Mouse (Mus musculus): ENCODE data around the gene Impad1.

DNA sequence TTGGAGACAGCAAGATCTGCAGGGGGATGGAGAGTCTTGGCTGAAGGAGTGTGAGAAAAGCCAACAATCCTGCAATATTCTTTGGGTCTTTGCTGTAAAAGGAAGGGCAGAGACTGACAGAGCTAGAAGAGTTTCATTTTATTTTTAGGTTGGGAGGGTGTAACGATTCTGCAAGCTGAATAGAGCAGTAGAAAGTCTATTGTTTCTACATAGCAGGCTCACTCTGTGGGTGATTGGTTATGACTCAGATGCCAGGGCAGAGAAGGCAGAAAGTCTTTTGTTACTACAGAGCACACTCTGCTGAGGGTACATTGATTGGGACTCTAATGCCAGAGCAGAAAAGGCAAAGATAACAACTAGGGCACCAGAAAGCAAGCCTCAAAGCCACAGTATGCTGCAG, 47.0 kb upstream of the Impad1 start:
- TF ChIP-seq CTCF (IDR thresholded peaks at IDR 0.05; ENCODE audit: borderline replicate concordance, control insufficient read depth, extremely low read depth, insufficient read depth, low read length, poor library complexity) (no peak), POLR2A (IDR thresholded peaks at IDR 0.05; ENCODE audit: control insufficient read depth, extremely low read depth, insufficient read depth, low read length, poor library complexity) (no peak)

Data from thymus, adult 2 months (tissue).